Mouse (Mus musculus): ENCODE measurements around the gene Rps6kb1. TPM values are rescaled to one million over a fixed set of nuclear protein-coding genes. Genes with fewer than 3 reads are reported as not detected.

Gene Rps6kb1
- 21.2 and 34.8 TPM in 2 replicates for polyA plus RNA-seq (2012)

GRCm38 (mm10) chr11:86544639-86545299, at the start of gene Rps6kb1, which contains the start of gene Tubd1:
Rps6kb1 (minus strand) TSS chr11:86544805.
Tubd1 (plus strand) TSS chr11:86544991.

GRCm38 (mm10) chr11:86484101-86484868, 60.3 kb downstream of the Rps6kb1 start, which contains the start of gene Rnft1:
Rnft1 (plus strand) TSS chr11:86484657.

Other genes starting within 250 kb of the Rps6kb1 start
- 1.7 and 2.4 TPM in 2 replicates for gene Med13, start 187.2 kb downstream of the Rps6kb1 start, polyA plus RNA-seq (2012)
- 6.7 and 9.3 TPM in 2 replicates for gene Rnft1, start 60.1 kb downstream of the Rps6kb1 start, polyA plus RNA-seq (2012)
- 0.23 and 0.27 TPM in 2 replicates for gene Tubd1, start 186 bp upstream of the Rps6kb1 start, polyA plus RNA-seq (2012)
- gene Vmp1, start 139.0 kb upstream of the Rps6kb1 start, polyA plus RNA-seq (2012): 17.5 and 19.3 TPM in 2 replicates
- 0.62 and 1.2 TPM in 2 replicates for gene Ptrh2, start 139.2 kb upstream of the Rps6kb1 start, polyA plus RNA-seq (2012)
- gene Cltc, start 212.8 kb upstream of the Rps6kb1 start, polyA plus RNA-seq (2012): 33.0 and 33.2 TPM in 2 replicates

Data from megakaryocyte-erythroid progenitor cell, adult 5 weeks (primary cell).